Mouse (Mus musculus) stomach, postnatal 0 days (tissue): Measurements from ENCODE around the gene Stk35. TPM values are rescaled to one million over a fixed set of nuclear protein-coding genes. Genes with fewer than 3 reads are reported as not detected.

ENCODE experiments used
- ATAC-seq: fragments of 200-750 bp; cut with Nextera tagmentation; 2 replicates; pipeline ENCODE4 v1.8.0; 2017; ENCODE audit not compliant: low FRiP score, low TSS enrichment
- DNase-seq: peaks from one replicate; pipeline ENCODE4 v3.0.0-alpha.2; 2016; ENCODE audit warnings: low spot score
- H3K27ac ChIP-seq: fragments of 300-500 bp; sonication (generic); replicated peaks from 2 replicates; pipeline ENCODE4 v1.5.1; 2014; ENCODE audit warnings: mild to moderate bottlenecking, control low read depth
- H3K27me3 ChIP-seq: fragments of 300-500 bp; sonication (generic); 2 replicates; pipeline ENCODE4 v1.6.1; 2014; ENCODE audit warnings: low read length; ENCODE audit not compliant: control insufficient read depth, insufficient read depth
- H3K36me3 ChIP-seq: fragments of 300-500 bp; sonication (generic); 2 replicates; pipeline ENCODE4 v1.6.1; 2014; ENCODE audit warnings: low read length, mixed read lengths; ENCODE audit not compliant: control insufficient read depth, insufficient read depth
- H3K4me1 ChIP-seq: fragments of 300-500 bp; sonication (generic); replicated peaks from 2 replicates; pipeline ENCODE4 v1.6.1; 2014; ENCODE audit warnings: antibody characterized with exemption; ENCODE audit not compliant: control insufficient read depth, insufficient read depth
- H3K4me2 ChIP-seq: fragments of 300-500 bp; sonication (generic); replicated peaks from 2 replicates; pipeline ENCODE4 v1.6.1; 2014; ENCODE audit warnings: low read depth, mild to moderate bottlenecking, control low read depth, moderate library complexity
- H3K4me3 ChIP-seq: fragments of 300-500 bp; sonication (generic); 2 replicates; pipeline ENCODE4 v1.5.1; 2014; ENCODE audit warnings: low read depth, low read length, control low read depth
- H3K9ac ChIP-seq: fragments of 300-500 bp; sonication (generic); 2 replicates; pipeline ENCODE4 v1.6.1; 2014; ENCODE audit warnings: mild to moderate bottlenecking, low read length, control low read depth, mixed read lengths
- H3K9me3 ChIP-seq: fragments of 300-500 bp; sonication (generic); 2 replicates; pipeline ENCODE4 v1.6.1; 2016; ENCODE audit warnings: low read length; ENCODE audit not compliant: control insufficient read depth
- CTCF ChIP-seq: IDR thresholded peaks from 2 replicates; pipeline ENCODE4 v1.5.1; 2016; ENCODE audit warnings: antibody characterized with exemption, low read depth, mild to moderate bottlenecking, moderate library complexity
- EP300 ChIP-seq: optimal IDR thresholded peaks from 2 replicates; pipeline ENCODE3; 2016; ENCODE audit warnings: antibody characterized with exemption
- WGBS: fragments of 180-500 bp; shearing (Covaris S2); extraction: QIAGEN DNeasy Blood & Tissue Kit; methylation state at CpG from one replicate; pipeline ENCODE4 v1.1.7; 2014; 5-methylcytosine and 5-hydroxymethylcytosine counted together
- polyA plus RNA-seq: library from polyadenylated mRNA; unstranded; fragments of >200 nt; fragmentation: Nextera tagmentation; extraction: Ambion mirVana; gene quantifications from 2 replicates; pipeline ENCODE4 v1.2.1, GENCODE M21; 2015

The Stk35 gene
- polyA plus RNA-seq, 1 experiment from 2014 or later = 5.8 TPM

DNA sequence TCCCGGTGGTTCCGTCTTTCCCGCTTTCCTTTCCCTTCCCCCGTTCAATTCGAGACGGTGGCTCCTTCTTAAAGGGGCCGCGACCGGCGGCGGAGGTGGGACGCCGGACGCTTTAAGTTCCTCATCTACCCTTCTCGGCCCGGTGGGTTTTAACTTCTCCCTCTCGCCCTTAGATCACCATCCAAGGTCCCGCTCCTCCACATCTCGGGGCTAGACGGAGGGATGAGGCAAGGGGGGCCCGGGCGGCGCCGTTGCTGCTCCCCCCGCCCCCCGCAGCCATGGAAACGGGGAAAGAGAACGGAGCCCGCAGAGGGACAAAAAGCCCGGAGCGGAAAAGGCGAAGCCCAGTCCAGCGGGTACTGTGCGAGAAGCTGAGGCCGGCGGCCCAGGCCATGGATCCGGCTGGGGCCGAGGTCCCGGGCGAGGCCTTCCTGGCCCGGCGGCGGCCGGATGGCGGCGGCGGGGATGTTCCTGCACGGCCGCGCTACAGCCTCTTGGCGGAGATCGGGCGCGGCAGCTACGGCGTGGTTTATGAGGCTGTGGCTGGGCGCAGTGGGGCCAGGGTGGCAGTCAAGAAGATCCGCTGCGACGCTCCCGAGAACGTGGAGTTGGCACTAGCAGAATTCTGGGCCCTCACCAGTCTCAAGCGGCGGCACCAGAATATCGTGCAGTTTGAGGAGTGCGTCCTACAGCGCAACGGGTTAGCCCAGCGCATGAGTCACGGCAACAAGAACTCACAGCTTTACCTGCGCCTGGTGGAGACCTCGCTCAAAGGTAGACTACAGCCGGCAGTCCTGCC is 1.1 kb downstream of the Stk35 start:
- Histone ChIP-seq H3K36me3 (no peaks in the 10 kb centered on the region; the same call in 1 of the 2 replicates), H3K9me3 (no peaks in the 10 kb centered on the region), H3K4me3 (peak overlapping the region; percentile 91), H3K27me3 (no peaks in the 10 kb centered on the region), H3K4me1 (0 out of 2 replicates have a peak, but pooled peaks cover 12% of the 10 kb centered on the region), H3K27ac (peak overlapping the region; percentile 98), H3K4me2 (peak overlapping the region; percentile 89), H3K9ac (peak overlapping the region; percentile 93)
- WGBS = under 1% methylated on average over 62 of the region's 73 CpGs
- peak; percentile 89 for DNase-seq
- peak; percentile 84 for ATAC-seq
- no peak for TF ChIP-seq CTCF
- peak; percentile 79 for TF ChIP-seq EP300

- WGBS = 76% methylated on average over 4 of the region's 4 CpGs
- 0 out of 2 replicates have a peak, but pooled peaks cover 13% of the 10 kb centered on the region for H3K4me1 ChIP-seq
- no peaks in the 10 kb centered on the region for H3K27me3 ChIP-seq
- peaks cover 5% of the 10 kb centered on the region for H3K36me3 ChIP-seq
- H3K4me3 ChIP-seq = no peak overlapping the region
- DNase-seq = no peak
- no peak for ATAC-seq
- no peak overlapping the region for H3K4me2 ChIP-seq
- H3K9ac ChIP-seq = no peak overlapping the region
- no peak for TF ChIP-seq EP300
- TF ChIP-seq CTCF = no peak
- H3K27ac ChIP-seq = no peak overlapping the region
- no peaks in the 10 kb centered on the region for H3K9me3 ChIP-seq
Measured at GRCm38 (mm10) chr2:129805486-129805885, 5.2 kb downstream of the Stk35 start.

- TF ChIP-seq EP300 (no peak), CTCF (no peak)
- ATAC-seq (no peak), DNase-seq (no peak)
- 90% methylated on average over 2 of the region's 2 CpGs for WGBS
- Histone ChIP-seq H3K4me2 (no peak overlapping the region), H3K9me3 (no peaks in the 10 kb centered on the region), H3K27ac (no peak overlapping the region), H3K4me1 (0 out of 2 replicates have a peak, but pooled peaks cover 13% of the 10 kb centered on the region), H3K36me3 (peaks cover 10% of the 10 kb centered on the region), H3K27me3 (no peaks in the 10 kb centered on the region), H3K9ac (no peak overlapping the region), H3K4me3 (no peak overlapping the region)
Measured at GRCm38 (mm10) chr2:129806486-129806885, 6.2 kb downstream of the Stk35 start.

GRCm38 (mm10) chr2:129810563-129810962 is 10.2 kb downstream of the Stk35 start:
- TF ChIP-seq EP300 = no peak
- no peak for TF ChIP-seq CTCF
- no peak overlapping the region for H3K27ac ChIP-seq
- no peak overlapping the region for H3K4me2 ChIP-seq
- H3K9ac ChIP-seq = no peak overlapping the region
- DNase-seq (no peak), ATAC-seq (no peak; the same call in 1 of the 2 replicates)
- peaks cover 10% of the 10 kb centered on the region for H3K36me3 ChIP-seq
- no peaks in the 10 kb centered on the region for H3K27me3 ChIP-seq
- peaks cover 6% of the 10 kb centered on the region; the same call in 1 of the 2 replicates for H3K4me1 ChIP-seq
- 94% methylated on average over 7 of the region's 7 CpGs for WGBS
- no peak overlapping the region for H3K4me3 ChIP-seq
- H3K9me3 ChIP-seq = no peaks in the 10 kb centered on the region

- Histone ChIP-seq H3K27ac (no peak overlapping the region), H3K4me2 (no peak overlapping the region), H3K4me3 (no peak overlapping the region), H3K36me3 (peaks cover 10% of the 10 kb centered on the region), H3K9ac (no peak overlapping the region), H3K9me3 (no peaks in the 10 kb centered on the region), H3K27me3 (no peaks in the 10 kb centered on the region), H3K4me1 (peaks cover 4% of the 10 kb centered on the region; the same call in 1 of the 2 replicates)
- TF ChIP-seq EP300 (no peak), CTCF (no peak)
- DNase-seq (no peak), ATAC-seq (no peak)
- 90% methylated on average over 3 of the region's 3 CpGs for WGBS
Measured at GRCm38 (mm10) chr2:129814033-129814432, 13.7 kb downstream of the Stk35 start.

GRCm38 (mm10) chr2:129815076-129815475 is 14.8 kb downstream of the Stk35 start:
- no peak for ATAC-seq
- Histone ChIP-seq H3K27ac (no peak overlapping the region), H3K36me3 (peaks cover 6% of the 10 kb centered on the region)

More at GRCm38 (mm10) chr2:129815076-129815475, 14.8 kb downstream of the Stk35 start:
- 42% methylated on average over 2 of the region's 2 CpGs for WGBS
- DNase-seq = no peak
- Histone ChIP-seq H3K27me3 (no peaks in the 10 kb centered on the region), H3K4me2 (no peak overlapping the region), H3K4me3 (no peak overlapping the region), H3K9ac (no peak overlapping the region), H3K4me1 (peaks cover 7% of the 10 kb centered on the region; the same call in 1 of the 2 replicates), H3K9me3 (no peaks in the 10 kb centered on the region)
- TF ChIP-seq CTCF = no peak
- no peak for TF ChIP-seq EP300
